Mouse (Mus musculus) WW6 (cell line): ENCODE data around the gene Bub3.

ENCODE experiments used
- DNase-seq: peaks from one replicate; pipeline ENCODE4 v3.0.0-alpha.2; 2013; ENCODE audit warnings: low read depth, low spot score

Gene Bub3

DNA sequence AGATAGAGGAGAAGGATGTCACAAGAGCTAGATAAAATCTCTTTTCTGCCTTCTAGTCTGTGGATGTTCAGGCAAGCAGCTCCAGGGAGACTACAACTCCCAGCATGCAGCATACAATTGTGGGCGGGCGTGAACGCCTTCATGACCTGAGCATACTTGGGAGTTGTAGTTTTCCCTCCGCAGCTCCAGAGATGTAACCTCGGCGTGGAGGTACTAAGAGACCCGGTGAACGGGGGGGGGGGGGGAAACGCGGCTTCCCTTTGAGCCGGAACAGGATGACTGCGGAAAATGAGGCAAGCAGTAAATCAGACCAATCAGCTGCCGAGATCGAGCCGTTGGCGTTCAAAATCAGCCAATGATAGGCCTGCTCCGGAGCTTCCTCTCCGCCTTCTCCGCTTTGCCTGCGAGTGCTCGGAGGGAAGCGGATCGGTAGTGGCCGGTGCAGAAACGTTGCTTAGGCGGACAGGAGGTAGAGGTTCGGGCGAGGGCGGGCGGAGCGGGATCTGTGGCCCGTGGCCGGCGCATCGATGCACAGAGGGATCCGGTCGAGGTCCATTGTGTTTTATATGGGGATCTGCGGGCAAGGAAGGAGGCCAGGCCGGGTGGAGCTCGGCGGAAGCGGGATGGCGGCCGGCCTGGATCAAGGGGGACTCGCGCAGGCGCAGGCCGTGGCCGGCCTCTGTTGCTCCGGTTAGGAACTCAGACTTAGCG is at the start of gene Bub3:
Bub3 (plus strand) TSS at position 237 of the 711 bp plus-strand sequence.
- DNase-seq = peak; percentile 70

DNA sequence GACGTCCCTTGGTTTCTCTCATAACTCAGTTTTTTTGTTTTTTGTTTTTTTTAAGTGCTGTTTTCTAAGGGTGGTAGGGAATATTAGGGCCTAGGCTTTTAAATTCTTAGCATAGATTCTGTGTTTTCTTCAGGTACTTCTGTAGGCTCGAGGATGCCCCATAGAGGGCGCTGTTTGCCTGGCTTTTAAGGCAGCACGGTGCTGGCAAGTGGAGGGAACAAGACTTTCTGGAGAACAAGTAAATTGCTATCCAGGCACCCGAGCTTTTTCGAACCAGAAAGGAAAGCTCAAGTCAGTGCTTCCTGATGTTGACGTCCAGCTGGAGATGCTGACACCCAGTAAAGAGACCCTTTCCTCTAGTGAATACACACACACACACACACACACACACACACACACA is 20.0 kb upstream of the Bub3 start:
- no peak for DNase-seq

DNA sequence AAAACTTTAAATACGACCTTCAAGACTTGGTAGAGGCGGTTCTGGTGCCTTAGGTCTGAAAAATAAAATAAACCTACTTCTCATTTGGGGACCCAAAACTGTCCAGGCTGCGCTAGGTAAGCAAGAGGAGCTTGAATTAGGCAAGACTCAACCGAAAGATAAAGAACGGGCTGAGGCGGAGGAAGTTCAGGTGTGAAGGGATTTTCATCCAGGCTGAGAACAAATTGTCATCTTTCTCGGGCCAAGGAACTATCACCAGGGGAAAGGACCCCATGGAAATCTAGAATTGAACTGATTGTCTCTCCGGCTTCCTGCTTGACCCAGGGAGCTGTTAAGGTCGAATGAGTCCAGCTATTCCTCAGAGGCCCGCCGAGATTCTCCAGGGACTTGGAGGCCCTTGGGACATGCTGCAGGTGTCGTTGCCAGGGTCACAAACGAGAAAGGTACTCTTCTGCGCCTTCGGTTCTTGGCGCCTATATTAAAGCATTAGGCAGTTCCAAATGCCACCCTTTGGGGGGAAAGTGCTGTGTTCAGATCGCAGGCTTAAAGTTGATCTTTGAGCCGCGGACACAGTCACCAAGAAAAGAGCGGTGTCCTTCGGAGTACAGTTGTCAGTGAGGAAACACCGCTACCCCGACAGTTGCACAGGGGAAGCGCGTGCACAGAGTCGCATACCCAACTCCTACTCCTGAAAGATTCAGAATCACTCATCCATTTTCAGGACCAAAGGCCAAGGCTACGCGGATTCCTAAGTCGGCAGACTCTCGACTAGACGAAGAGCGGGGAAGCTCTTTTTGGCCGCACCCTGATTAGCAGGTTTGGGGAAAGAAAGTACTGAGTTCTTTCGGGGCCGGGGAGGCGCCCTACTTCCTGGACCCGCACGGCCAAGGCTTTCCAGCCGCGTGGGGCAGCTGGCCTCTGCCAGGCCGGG is 18.6 kb upstream of the Bub3 start:
- DNase-seq = no peak

GRCm38 (mm10) chr7:131542115-131542871 is 17.7 kb upstream of the Bub3 start, which contains the start of gene Hmx3:
Gene Hmx3, plus strand, starts transcription at chr7:131542867.
- DNase-seq = peak; percentile 53

- DNase-seq = no peak
These were observed 17.0 kb upstream of the Bub3 start for GRCm38 (mm10) chr7:131542872-131543622.

DNA sequence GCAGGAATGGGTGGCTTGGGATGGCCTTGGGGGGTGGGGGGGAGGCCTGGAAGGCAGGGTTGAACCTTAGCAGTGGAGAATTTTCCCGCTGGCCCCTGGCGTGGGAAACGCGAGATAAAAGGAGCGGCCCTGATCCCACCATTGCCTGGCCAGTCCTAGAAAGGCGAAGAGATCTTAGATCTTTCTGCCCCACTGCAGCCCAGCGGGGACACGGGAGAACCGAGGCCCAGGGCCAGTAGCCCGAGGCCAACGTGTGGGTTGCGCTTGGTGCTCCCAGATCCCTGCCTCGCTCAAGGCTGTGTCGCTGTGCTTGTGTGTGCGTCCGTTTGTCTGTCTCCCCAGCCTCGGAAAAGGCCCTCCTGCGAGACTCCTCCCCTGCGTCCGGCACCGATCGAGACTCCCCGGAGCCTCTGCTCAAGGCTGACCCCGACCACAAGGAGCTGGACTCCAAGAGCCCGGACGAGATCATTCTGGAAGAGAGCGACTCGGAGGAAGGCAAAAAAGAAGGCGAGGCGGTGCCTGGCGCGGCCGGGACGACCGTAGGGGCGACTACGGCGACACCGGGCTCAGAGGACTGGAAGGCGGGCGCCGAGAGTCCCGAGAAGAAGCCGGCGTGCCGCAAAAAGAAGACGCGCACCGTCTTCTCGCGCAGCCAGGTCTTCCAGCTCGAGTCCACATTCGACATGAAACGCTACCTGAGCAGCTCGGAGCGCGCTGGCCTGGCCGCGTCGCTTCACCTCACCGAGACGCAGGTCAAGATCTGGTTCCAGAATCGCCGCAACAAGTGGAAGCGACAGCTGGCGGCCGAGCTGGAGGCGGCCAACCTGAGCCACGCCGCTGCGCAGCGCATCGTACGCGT is 16.2 kb upstream of the Bub3 start:
- no peak for DNase-seq

GRCm38 (mm10) chr7:131544871-131545270 is 15.2 kb upstream of the Bub3 start:
- no peak for DNase-seq

DNA sequence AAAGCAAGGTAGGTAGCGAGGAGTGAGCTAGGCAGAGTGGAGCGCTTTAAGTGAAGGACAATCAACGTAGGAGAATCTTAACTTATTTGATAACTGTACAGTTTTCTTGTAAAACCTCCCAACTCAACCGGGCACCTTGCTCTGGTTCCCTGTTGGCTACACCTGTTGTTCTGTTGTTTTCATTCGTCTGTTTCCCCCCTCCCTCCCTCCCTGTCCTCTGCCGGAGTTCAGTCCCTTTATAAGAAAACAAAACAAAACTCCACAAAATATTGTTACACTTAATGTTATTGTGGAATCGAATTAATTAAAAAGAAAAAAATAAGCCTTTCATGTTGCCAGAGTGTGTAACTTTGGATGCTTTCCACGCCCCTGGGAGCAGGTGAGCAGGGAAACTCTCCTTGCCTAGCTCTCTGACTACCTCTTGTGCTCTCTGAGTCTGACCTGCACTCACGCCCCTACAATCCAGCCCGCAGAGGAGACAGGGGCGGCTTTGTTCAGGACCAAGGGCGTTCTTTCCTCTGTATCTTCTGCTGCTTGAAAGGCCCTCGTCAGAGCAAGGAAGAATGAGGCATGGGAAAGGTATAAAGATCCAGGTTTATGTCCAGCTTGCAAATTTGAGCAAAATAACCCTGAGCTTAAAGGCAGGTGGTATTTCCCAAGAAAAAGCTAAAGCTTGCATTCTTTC is 14.2 kb upstream of the Bub3 start:
- DNase-seq = no peak

DNA sequence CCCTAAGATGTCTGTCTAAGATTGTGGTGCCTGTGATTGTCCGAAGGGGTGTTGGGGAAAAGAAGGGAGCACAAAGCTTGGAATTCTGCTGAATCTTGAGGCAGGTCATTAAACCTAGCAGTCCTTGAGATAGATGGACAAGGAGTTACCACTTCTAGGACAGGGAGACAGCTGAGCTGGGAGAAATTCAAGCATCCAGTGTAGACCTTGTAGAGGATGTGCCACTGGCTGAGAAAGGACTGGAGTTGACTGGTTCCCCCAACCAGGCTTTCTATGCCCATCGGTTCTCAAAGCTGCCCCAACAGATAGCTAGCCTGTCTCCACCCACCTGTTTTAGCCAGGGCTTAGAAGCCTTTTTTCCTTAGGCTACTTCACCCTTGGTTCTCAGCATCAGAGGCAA is 13.6 kb upstream of the Bub3 start:
- DNase-seq = no peak

GRCm38 (mm10) chr7:131547481-131547880 is 12.5 kb upstream of the Bub3 start:
- DNase-seq = no peak

GRCm38 (mm10) chr7:131548473-131548872 is 11.5 kb upstream of the Bub3 start, which contains the start of gene Hmx2:
Gene Hmx2, plus strand, starts transcription at chr7:131548773.
- no peak for DNase-seq

DNA sequence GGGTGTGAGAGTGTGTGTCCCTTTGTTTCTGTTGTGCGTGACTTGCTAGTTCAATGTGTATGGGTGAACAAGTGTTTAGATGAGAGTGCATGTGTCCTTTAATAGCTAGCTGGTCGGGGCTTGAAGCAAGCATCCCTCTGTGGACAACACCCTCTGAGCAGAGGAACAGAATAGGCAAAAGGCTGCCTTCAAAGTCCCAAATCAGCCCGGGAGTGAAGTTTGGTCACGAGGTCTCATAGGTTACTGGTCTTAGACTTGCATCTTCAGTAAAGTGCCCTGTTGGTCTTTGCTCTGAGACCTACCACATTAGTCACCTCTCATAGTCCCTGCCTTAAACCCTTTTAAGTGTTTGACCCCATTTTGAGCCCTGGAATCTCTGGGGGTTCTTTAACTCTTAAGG is 8.6 kb upstream of the Bub3 start:
- no peak for DNase-seq

DNA sequence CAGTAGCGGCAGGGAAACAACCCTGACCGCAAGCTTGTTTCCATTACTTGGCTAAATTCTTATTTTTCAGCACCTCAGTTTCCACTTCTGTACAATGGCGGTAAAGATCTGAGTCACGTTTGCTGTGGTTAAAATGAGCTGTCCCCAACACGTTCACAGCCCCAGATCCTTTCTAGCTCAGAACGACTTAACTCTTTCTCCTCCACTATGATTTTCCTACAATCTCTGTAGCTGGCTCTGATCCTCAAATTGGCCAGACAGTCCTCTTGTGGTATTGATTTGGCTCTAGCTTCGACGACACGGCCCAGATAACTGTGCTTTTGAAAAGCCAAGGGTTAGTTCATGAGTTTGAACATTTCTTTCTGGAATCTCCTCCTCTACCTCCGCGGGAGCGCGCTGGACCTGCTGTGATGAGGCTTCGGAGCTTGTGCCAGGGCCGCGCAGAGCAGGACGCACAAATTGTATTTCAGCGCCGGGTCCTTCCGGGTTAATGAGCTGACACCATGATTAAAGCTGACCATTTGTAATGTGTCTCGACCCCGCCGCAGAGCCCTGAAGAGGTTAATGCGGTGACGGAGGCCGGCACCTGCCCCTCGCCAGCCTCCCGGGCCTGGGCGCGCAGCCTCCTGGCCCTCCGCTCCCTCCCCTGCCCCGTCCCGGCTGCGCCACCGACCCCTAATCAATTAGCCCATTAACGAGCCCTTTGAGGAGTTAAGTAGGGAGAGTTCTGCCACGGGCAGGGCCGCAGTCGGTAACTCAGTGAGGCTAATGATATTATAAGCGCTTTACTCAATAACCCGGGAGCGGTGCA is 7.9 kb upstream of the Bub3 start:
- DNase-seq = no peak

GRCm38 (mm10) chr7:131552781-131553180 is 7.2 kb upstream of the Bub3 start:
- no peak for DNase-seq

DNA sequence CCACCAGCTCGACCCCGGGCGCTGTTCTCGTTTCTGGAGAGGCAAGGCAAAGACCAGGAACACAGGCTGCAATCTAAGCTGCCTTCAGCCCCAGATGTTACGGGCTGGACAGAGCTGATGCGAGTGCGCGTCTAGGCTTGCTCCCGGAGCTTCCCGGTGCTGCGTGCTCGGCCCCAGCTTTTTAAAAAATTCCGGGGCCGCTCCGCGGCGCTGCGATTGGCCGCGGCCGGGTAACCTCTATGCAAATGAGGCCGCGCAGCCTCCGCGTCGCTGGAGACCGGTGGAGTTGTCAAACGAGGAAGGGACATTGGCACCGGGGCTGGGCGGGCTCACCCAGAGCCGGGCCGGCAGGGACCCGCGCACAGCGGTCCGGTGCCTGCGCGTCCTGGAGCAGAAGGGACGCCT is 6.2 kb upstream of the Bub3 start:
- peak; percentile 49 for DNase-seq

- DNase-seq = no peak
These were observed 5.5 kb upstream of the Bub3 start for GRCm38 (mm10) chr7:131554341-131555180.

GRCm38 (mm10) chr7:131555301-131556081 is 4.5 kb upstream of the Bub3 start:
- DNase-seq = no peak
